Mouse (Mus musculus): ENCODE measurements at regions not wholly inside any gene's neighbourhood (a gene's known extent, or its start where the extent isn't known, plus 50 kb on each side); places are given as distances from the start of the nearest gene placed in this dataset.

GRCm38 (mm10) chr16:21296786-21297185 lies 92.2 kb downstream of the Ephb3 start:
- TF ChIP-seq POLR2A (IDR thresholded peaks at IDR 0.05; ENCODE audit: extremely low read depth, insufficient read depth, low read length) (no peak), CTCF (IDR thresholded peaks at IDR 0.05; ENCODE audit: low read depth, low read length) (no peak)
